Mouse (Mus musculus) adrenal gland, adult (tissue): ENCODE data around the gene Fbxw11.
A peak's percentile ranks its signal among the peaks of the same experiment; 100 is the strongest.
"Not testable (repeated sequence)": the region's sequence is repeated elsewhere in the genome, so short reads cannot be mapped to it uniquely, and the experiment has no call there.

Experiments
- DNase-seq, 2 experiments: peaks; one replicate each; pipeline ENCODE4 v3.0.0; 2022 to 2023; ENCODE audit warnings: low spot score in 1 of 2; ENCODE audit not compliant: inconsistent age in 2 of 2

Fbxw11 gene

GRCm38 (mm10) chr11:32666983-32667382, 24.5 kb downstream of the Fbxw11 start:
- peak in 1 of 2 experiments; percentile 73 for DNase-seq

GRCm38 (mm10) chr11:32671480-32671879, 29.0 kb downstream of the Fbxw11 start:
- peak in 1 of 2 experiments; percentile 54 for DNase-seq

- peak in 1 of 2 experiments; percentile 55 for DNase-seq
These were observed 34.3 kb downstream of the Fbxw11 start for GRCm38 (mm10) chr11:32676777-32677176.

- DNase-seq, result peak in 1 of 2 experiments; percentile 73
These were observed 35.3 kb downstream of the Fbxw11 start for GRCm38 (mm10) chr11:32677811-32678210.

GRCm38 (mm10) chr11:32679091-32679490, 36.6 kb downstream of the Fbxw11 start:
- not testable (repeated sequence) for DNase-seq

- peak; percentile 82 to 91 for DNase-seq
These were observed 37.5 kb downstream of the Fbxw11 start for GRCm38 (mm10) chr11:32680014-32680413.

- DNase-seq, result peak in 1 of 2 experiments; percentile 72
These were observed 38.8 kb downstream of the Fbxw11 start for GRCm38 (mm10) chr11:32681192-32681795.

- no peak for DNase-seq
These were observed 40.0 kb downstream of the Fbxw11 start for GRCm38 (mm10) chr11:32682335-32683102.

GRCm38 (mm10) chr11:32684690-32685254, 42.2 kb downstream of the Fbxw11 start:
- DNase-seq, result no peak

GRCm38 (mm10) chr11:32688245-32688855, 45.8 kb downstream of the Fbxw11 start:
- no peak for DNase-seq

GRCm38 (mm10) chr11:32689510-32689909, 47.0 kb downstream of the Fbxw11 start:
- no peak for DNase-seq

- no peak for DNase-seq
These were observed 50.3 kb downstream of the Fbxw11 start for GRCm38 (mm10) chr11:32692834-32693233.

GRCm38 (mm10) chr11:32693431-32694141, 51.1 kb downstream of the Fbxw11 start:
- DNase-seq, result peak in 1 of 2 experiments; percentile 78

GRCm38 (mm10) chr11:32694322-32695003, 51.9 kb downstream of the Fbxw11 start:
- not testable (repeated sequence) for DNase-seq

- DNase-seq, result no peak
These were observed 54.0 kb downstream of the Fbxw11 start for GRCm38 (mm10) chr11:32696446-32697090.

- no peak for DNase-seq
These were observed 55.2 kb downstream of the Fbxw11 start for GRCm38 (mm10) chr11:32697695-32698094.

GRCm38 (mm10) chr11:32699913-32700493, 57.5 kb downstream of the Fbxw11 start:
- peak; percentile 59 to 81 for DNase-seq

- DNase-seq, result no peak
These were observed 59.0 kb downstream of the Fbxw11 start for GRCm38 (mm10) chr11:32701566-32701965.

GRCm38 (mm10) chr11:32704241-32704890, 61.8 kb downstream of the Fbxw11 start:
- no peak for DNase-seq
